In the genomic region with DNA sequence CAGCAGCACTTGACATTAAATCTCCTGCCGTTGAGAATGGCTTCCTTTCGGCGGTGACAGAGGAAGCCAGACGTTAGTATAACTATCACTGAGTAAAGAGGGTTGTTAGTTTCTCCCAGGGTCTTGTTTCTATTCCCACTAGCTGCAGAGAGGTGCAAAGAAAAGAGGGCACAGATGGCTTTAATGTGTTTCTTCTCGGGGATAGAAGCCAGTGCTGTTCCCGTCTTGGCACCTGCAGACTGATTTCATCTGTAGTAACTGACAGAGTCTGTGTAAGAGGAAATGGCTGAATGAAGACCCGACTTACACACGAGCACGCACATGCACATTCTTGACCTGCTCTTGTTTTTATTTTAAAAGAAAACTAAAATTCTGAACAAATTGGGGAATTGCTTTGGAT, we compare ENCODE assay signal across 28 mouse cellular contexts. TPM values are rescaled to one million over a fixed set of nuclear protein-coding genes. Genes with fewer than 3 reads are reported as not detected.
DNase-seq lines count a peak whose midpoint lies in the region; ATAC-seq and TF ChIP-seq lines count a peak whose summit lies in the region.
"Had no signal": no experiment of that assay in that cellular context is flagged by ENCODE, and none has a peak within 500 bp of the region (broad histone marks: within the 10 kb centered on the region; RNA-seq: fewer than 3 reads in every experiment).

No protein-coding gene starts in this region.

- no peaks in the 10 kb centered on the region for H3K27me3 ChIP-seq in forebrain, embryonic 15.5 days
- H3K27me3 ChIP-seq in forebrain, embryonic 12.5 days, result no peaks in the 10 kb centered on the region
- H3K27me3 ChIP-seq in hindbrain, postnatal 0 days (ENCODE audit: insufficient read depth, low read length), result no peaks in the 10 kb centered on the region
- no peaks in the 10 kb centered on the region for H3K27me3 ChIP-seq in hindbrain, embryonic 11.5 days (ENCODE audit: control insufficient read depth, insufficient read depth, low read length)
- H3K27me3 ChIP-seq: embryonic facial prominence, embryonic 13.5 days; heart, embryonic 13.5 days; hindbrain, embryonic 12.5 days; limb, embryonic 12.5 days; liver, embryonic 15.5 days; Patski had no signal

- H3K4me3 ChIP-seq in forebrain, embryonic 15.5 days, result no peak overlapping the region
- H3K4me3 ChIP-seq in forebrain, embryonic 12.5 days (replicated peaks), result no peak overlapping the region
- no peak overlapping the region for H3K4me3 ChIP-seq in hindbrain, postnatal 0 days (ENCODE audit: low read length)
- no peak overlapping the region for H3K4me3 ChIP-seq in hindbrain, embryonic 11.5 days (ENCODE audit: low read depth, low read length)
- no peak overlapping the region for H3K4me3 ChIP-seq in left cerebral cortex, adult 2 months
- H3K4me3 ChIP-seq: embryonic facial prominence, embryonic 13.5 days; forebrain, embryonic 10.5 days; heart, embryonic 13.5 days; hindbrain, embryonic 12.5 days; limb, embryonic 12.5 days; liver, embryonic 15.5 days; myocyte had no signal

- peak; percentile 17 for DNase-seq in hindbrain, postnatal 0 days (ENCODE audit: low spot score)
- DNase-seq in hindbrain, embryonic 11.5 days (ENCODE audit: low spot score), result no peak
- peak; percentile 70 for DNase-seq in brain, embryonic 14.5 days (ENCODE audit: low read depth)
- DNase-seq in thymus, postnatal 10 days (ENCODE audit: low spot score in 2 of 2), result peak; percentile 62 to 73
- no peak for DNase-seq in left cerebral cortex, adult 2 months (ENCODE audit: extremely low spot score in 1 of 2, low spot score in 2 of 2)
- DNase-seq: adrenal gland, postnatal 10 days; cerebellum, adult 11-12 months; cerebellum, adult 9-11 months; gastrocnemius, postnatal 10 days; kidney, postnatal 14 days; lung, embryonic 14.5 days; lung, postnatal 14 days; right cerebral cortex, adult 18-20 months; spleen, adult 18-20 months had no signal

- H3K4me1 ChIP-seq in forebrain, embryonic 15.5 days, result peaks cover 11% of the 10 kb centered on the region
- H3K4me1 ChIP-seq in forebrain, embryonic 12.5 days, result no peaks in the 10 kb centered on the region
- no peaks in the 10 kb centered on the region for H3K4me1 ChIP-seq in hindbrain, postnatal 0 days (ENCODE audit: insufficient read depth, low read length)
- H3K4me1 ChIP-seq in hindbrain, embryonic 11.5 days (replicated peaks; ENCODE audit: control insufficient read depth, insufficient read depth, low read length), result no peaks in the 10 kb centered on the region
- H3K4me1 ChIP-seq: embryonic facial prominence, embryonic 13.5 days; forebrain, embryonic 10.5 days; hindbrain, embryonic 12.5 days; limb, embryonic 12.5 days had no signal

- H3K9ac ChIP-seq in forebrain, embryonic 15.5 days (replicated peaks), result no peak overlapping the region
- no peak overlapping the region for H3K9ac ChIP-seq in forebrain, embryonic 12.5 days
- H3K9ac ChIP-seq in hindbrain, postnatal 0 days (replicated peaks; ENCODE audit: low read length), result no peak overlapping the region
- no peak overlapping the region for H3K9ac ChIP-seq in hindbrain, embryonic 11.5 days (ENCODE audit: low read depth, low read length)
- H3K9ac ChIP-seq: embryonic facial prominence, embryonic 13.5 days; heart, embryonic 13.5 days; hindbrain, embryonic 12.5 days; limb, embryonic 12.5 days; liver, embryonic 15.5 days; lung, embryonic 14.5 days had no signal

- no peak for TF ChIP-seq CTCF in hindbrain, postnatal 0 days (IDR thresholded peaks at IDR 0.05; ENCODE audit: low read depth)
- TF ChIP-seq CTCF in brain, embryonic 14.5 days (IDR thresholded peaks at IDR 0.05; ENCODE audit: borderline replicate concordance, extremely low read depth, insufficient read depth, insufficient read length), result no peak
- no peak for TF ChIP-seq CTCF in left cerebral cortex, adult 2 months (IDR thresholded peaks at IDR 0.05)

- H3K9me3 ChIP-seq in forebrain, embryonic 15.5 days, result no peaks in the 10 kb centered on the region
- H3K9me3 ChIP-seq in forebrain, embryonic 12.5 days, result no peaks in the 10 kb centered on the region
- no peaks in the 10 kb centered on the region for H3K9me3 ChIP-seq in hindbrain, postnatal 0 days (ENCODE audit: low read length)
- no peaks in the 10 kb centered on the region for H3K9me3 ChIP-seq in hindbrain, embryonic 11.5 days (ENCODE audit: control insufficient read depth, low read length)
- H3K9me3 ChIP-seq: embryonic facial prominence, embryonic 13.5 days; forebrain, embryonic 10.5 days; G1E; heart, embryonic 13.5 days; hindbrain, embryonic 12.5 days; limb, embryonic 12.5 days; liver, embryonic 15.5 days had no signal

- H3K27ac ChIP-seq in forebrain, embryonic 15.5 days (replicated peaks), result peak overlapping the region; percentile 64; the same call in 1 of the 2 replicates
- H3K27ac ChIP-seq in forebrain, embryonic 12.5 days, result no peak overlapping the region
- H3K27ac ChIP-seq in hindbrain, postnatal 0 days, result no peak overlapping the region
- H3K27ac ChIP-seq in hindbrain, embryonic 11.5 days (ENCODE audit: low read depth, low read length), result no peak overlapping the region
- H3K27ac ChIP-seq in left cerebral cortex, adult 2 months, result no peak overlapping the region
- H3K27ac ChIP-seq: embryonic facial prominence, embryonic 13.5 days; forebrain, embryonic 10.5 days; hindbrain, embryonic 12.5 days; limb, embryonic 12.5 days; liver, embryonic 15.5 days had no signal

- no peak for ATAC-seq in forebrain, embryonic 15.5 days (replicated peaks)
- ATAC-seq in forebrain, embryonic 12.5 days (ENCODE audit: low FRiP score), result no peak
- ATAC-seq in hindbrain, postnatal 0 days, result no peak
- no peak for ATAC-seq in hindbrain, embryonic 11.5 days (ENCODE audit: low FRiP score)
- ATAC-seq in megakaryocyte-erythroid progenitor cell, adult 5-6 weeks (replicated peaks; ENCODE audit: low FRiP score, low TSS enrichment, poor library complexity, severe bottlenecking), result no peak
- ATAC-seq: intestine, postnatal 0 days; Patski had no signal

- TF ChIP-seq POLR2A in brain, embryonic 14.5 days (IDR thresholded peaks at IDR 0.05; ENCODE audit: borderline replicate concordance, extremely low read depth, insufficient read depth, insufficient read length, poor library complexity, severe bottlenecking), result no peak

- H3K36me3 ChIP-seq in forebrain, embryonic 15.5 days, result peaks cover 44% of the 10 kb centered on the region
- H3K36me3 ChIP-seq in forebrain, embryonic 12.5 days (replicated peaks), result peaks cover 61% of the 10 kb centered on the region
- peaks cover 19% of the 10 kb centered on the region; the same call in 1 of the 2 replicates for H3K36me3 ChIP-seq in hindbrain, postnatal 0 days (ENCODE audit: insufficient read depth, low read length)
- peaks cover 4% of the 10 kb centered on the region; the same call in 1 of the 2 replicates for H3K36me3 ChIP-seq in hindbrain, embryonic 11.5 days (ENCODE audit: control insufficient read depth, insufficient read depth, low read length)

- intact Hi-C loops in left cerebral cortex, adult 2 months (cut with DNase I), result no loop called here

- H3K4me2 ChIP-seq in forebrain, embryonic 15.5 days (replicated peaks), result no peak overlapping the region
- H3K4me2 ChIP-seq in forebrain, embryonic 12.5 days, result no peak overlapping the region
- no peak overlapping the region for H3K4me2 ChIP-seq in hindbrain, postnatal 0 days (ENCODE audit: low read depth, low read length)
- H3K4me2 ChIP-seq in hindbrain, embryonic 11.5 days (replicated peaks; ENCODE audit: low read depth, low read length), result no peak overlapping the region
- H3K4me2 ChIP-seq: embryonic facial prominence, embryonic 13.5 days; heart, embryonic 13.5 days; hindbrain, embryonic 12.5 days; limb, embryonic 12.5 days; liver, embryonic 15.5 days; lung, embryonic 14.5 days; midbrain, embryonic 11.5 days had no signal

- 53% methylated on average over 9 of the region's 9 CpGs for WGBS in forebrain, embryonic 15.5 days
- WGBS in forebrain, embryonic 12.5 days, result 85% methylated on average over 9 of the region's 9 CpGs
- 45% methylated on average over 9 of the region's 9 CpGs for WGBS in hindbrain, postnatal 0 days
- WGBS in hindbrain, embryonic 11.5 days, result 83% methylated on average over 9 of the region's 9 CpGs

RNA-seq across cellular contexts. Expression of a gene that starts 28.5 kb away (rescaled TPM):
- polyA plus RNA-seq in forebrain, embryonic 15.5 days (2015; fragmentation: Nextera tagmentation; extraction: Ambion mirVana), result 22.0 and 23.8 TPM in 2 replicates
- polyA plus RNA-seq in forebrain, embryonic 12.5 days (2016; fragmentation: Nextera tagmentation; extraction: Ambion mirVana), result 19.3 and 19.4 TPM in 2 replicates
- 34.2 and 44.5 TPM in 2 replicates for total RNA-seq in hindbrain, postnatal 0 days (2014; rRNA removed)
- polyA plus RNA-seq in hindbrain, postnatal 0 days (2015; fragmentation: Nextera tagmentation; extraction: Ambion mirVana), result 12.3 and 13.1 TPM in 2 replicates
- polyA plus RNA-seq in hindbrain, embryonic 11.5 days (2014; fragmentation: Nextera tagmentation; extraction: Ambion mirVana), result 24.8 and 30.2 TPM in 2 replicates
- polyA plus RNA-seq in brain, embryonic 14.5 days (2012; rRNA removed), result 21.0 and 31.1 TPM in 2 replicates
- total RNA-seq in megakaryocyte-erythroid progenitor cell, adult 5-6 weeks (2014; fragmentation: Nextera tagmentation), result 16.2 and 16.8 TPM in 2 replicates
- 27.1 and 40.1 TPM in 2 replicates for total RNA-seq in megakaryocyte-erythroid progenitor cell, adult 5-6 weeks (2017)
- total RNA-seq in left cerebral cortex, adult 2 months (2021), result 10 to 100 TPM; 12.8 to 13.1 TPM

Comparison
In these comparisons a context has a peak if more than half of its experiments do, and no peak if none do; other contexts are left out.
1. DNase-seq: peak in hindbrain, postnatal 0 days (single experiment), brain, embryonic 14.5 days (single experiment) and thymus, postnatal 10 days (2 of 2); none in hindbrain, embryonic 11.5 days (single experiment) and left cerebral cortex, adult 2 months (0 of 2).